ENCODE assay signal across 8 mouse cellular contexts in genomic region chr13:51208378-51209100, GRCm38 (mm10). TPM values are rescaled to one million over a fixed set of nuclear protein-coding genes. Genes with fewer than 3 reads are reported as not detected.
DNase-seq lines count a peak whose midpoint lies in the region; ATAC-seq and TF ChIP-seq lines count a peak whose summit lies in the region.

No protein-coding gene starts in this region.

- ATAC-seq in hindbrain, embryonic 14.5 days (ENCODE audit: low FRiP score) = peak; percentile 80
- peak; percentile 62 for ATAC-seq in limb, embryonic 13.5 days (ENCODE audit: low FRiP score, low read depth)

- no peaks in the 10 kb centered on the region for H3K27me3 ChIP-seq in kidney, adult 2 months (replicated peaks; ENCODE audit: control insufficient read depth, insufficient read depth, low read length)
- no peaks in the 10 kb centered on the region for H3K27me3 ChIP-seq in forebrain, embryonic 10.5 days (ENCODE audit: poor library complexity, severe bottlenecking)
- no peaks in the 10 kb centered on the region for H3K27me3 ChIP-seq in hindbrain, embryonic 14.5 days (ENCODE audit: control insufficient read depth, insufficient read depth, low read length)
- H3K27me3 ChIP-seq in limb, embryonic 13.5 days = no peaks in the 10 kb centered on the region

- H3K9me3 ChIP-seq in forebrain, embryonic 10.5 days = no peaks in the 10 kb centered on the region
- H3K9me3 ChIP-seq in hindbrain, embryonic 14.5 days (ENCODE audit: control insufficient read depth, low read length) = no peaks in the 10 kb centered on the region
- H3K9me3 ChIP-seq in limb, embryonic 13.5 days = no peaks in the 10 kb centered on the region

- no peak for TF ChIP-seq POLR2A in kidney, adult 2 months (IDR thresholded peaks at IDR 0.05; ENCODE audit: low read depth, low read length)

- no peaks in the 10 kb centered on the region for H3K36me3 ChIP-seq in kidney, adult 2 months (ENCODE audit: control insufficient read depth, insufficient read depth, low read length)
- H3K36me3 ChIP-seq in forebrain, embryonic 10.5 days (replicated peaks) = no peaks in the 10 kb centered on the region
- no peaks in the 10 kb centered on the region for H3K36me3 ChIP-seq in hindbrain, embryonic 14.5 days (replicated peaks; ENCODE audit: control insufficient read depth, insufficient read depth)
- no peaks in the 10 kb centered on the region for H3K36me3 ChIP-seq in limb, embryonic 13.5 days

- TF ChIP-seq CTCF in kidney, adult 2 months (conservative IDR thresholded peaks at IDR 0.05; ENCODE audit: insufficient read depth, insufficient read length, low read depth, low read length) = peak; percentile 37

- H3K27ac ChIP-seq in kidney, adult 2 months (ENCODE audit: insufficient read depth, low read depth, low read length) = no peak overlapping the region
- peak overlapping the region; percentile 78 for H3K27ac ChIP-seq in forebrain, embryonic 10.5 days
- H3K27ac ChIP-seq in hindbrain, embryonic 14.5 days = no peak overlapping the region
- peak overlapping the region; percentile 44; the same call in 1 of the 2 replicates for H3K27ac ChIP-seq in limb, embryonic 13.5 days

- H3K4me1 ChIP-seq in kidney, adult 2 months (ENCODE audit: control insufficient read depth, insufficient read depth, low read length) = no peaks in the 10 kb centered on the region
- H3K4me1 ChIP-seq in forebrain, embryonic 10.5 days = peaks cover 14% of the 10 kb centered on the region
- H3K4me1 ChIP-seq in hindbrain, embryonic 14.5 days (replicated peaks; ENCODE audit: control insufficient read depth, insufficient read depth, low read length) = no peaks in the 10 kb centered on the region; the same call in 1 of the 2 replicates
- H3K4me1 ChIP-seq in limb, embryonic 13.5 days = peaks cover 12% of the 10 kb centered on the region

- H3K9ac ChIP-seq in hindbrain, embryonic 14.5 days = no peak overlapping the region
- H3K9ac ChIP-seq in limb, embryonic 13.5 days = no peak overlapping the region

- no peak overlapping the region for H3K4me2 ChIP-seq in hindbrain, embryonic 14.5 days (replicated peaks)
- H3K4me2 ChIP-seq in limb, embryonic 13.5 days (replicated peaks) = no peak overlapping the region

- 68% methylated on average over 18 of the region's 18 CpGs for WGBS in kidney, adult 2 months
- WGBS in forebrain, embryonic 10.5 days = 69% methylated on average over 18 of the region's 18 CpGs
- 51% methylated on average over 18 of the region's 18 CpGs for WGBS in hindbrain, embryonic 14.5 days
- WGBS in limb, embryonic 13.5 days = 53% methylated on average over 18 of the region's 18 CpGs

- DNase-seq in kidney, adult 2 months = no peak
- no peak for DNase-seq in kidney, adult 18-20 months
- DNase-seq in forebrain, embryonic 10.5 days (ENCODE audit: extremely low spot score, low spot score) = no peak
- DNase-seq in hindbrain, embryonic 14.5 days (ENCODE audit: low spot score) = peak; percentile 44
- DNase-seq in right cerebral cortex, postnatal 14 days = peak; percentile 58
- no peak for DNase-seq in thymus, adult 18-20 months
- no peak for DNase-seq in spleen, postnatal 4 days (ENCODE audit: low spot score in 2 of 2)

- H3K4me3 ChIP-seq in kidney, adult 2 months (ENCODE audit: insufficient read depth, low read depth, low read length) = no peak overlapping the region
- H3K4me3 ChIP-seq in forebrain, embryonic 10.5 days = no peak overlapping the region
- H3K4me3 ChIP-seq in hindbrain, embryonic 14.5 days (replicated peaks; ENCODE audit: low read length) = no peak overlapping the region
- H3K4me3 ChIP-seq in limb, embryonic 13.5 days = no peak overlapping the region

RNA-seq across cellular contexts. Expression of gene Nxnl2, which starts 37.7 kb away (rescaled TPM):
- polyA plus RNA-seq in kidney, adult 2 months (2012; rRNA removed) = 0.53 and 0.69 TPM in 2 replicates
- 0.49 and 0.56 TPM in 2 replicates for polyA plus RNA-seq in forebrain, embryonic 10.5 days (2016; fragmentation: Nextera tagmentation; extraction: Ambion mirVana)
- polyA plus RNA-seq in hindbrain, embryonic 14.5 days (2014; fragmentation: Nextera tagmentation; extraction: Ambion mirVana) = 3.0 and 3.3 TPM in 2 replicates
- 10.0 and 11.3 TPM in 2 replicates for polyA plus RNA-seq in limb, embryonic 13.5 days (2015; fragmentation: Nextera tagmentation; extraction: Ambion mirVana)

Comparison
In these comparisons a context has a peak if more than half of its experiments do, and no peak if none do; other contexts are left out.
1. DNase-seq: peak in hindbrain, embryonic 14.5 days (single experiment) and right cerebral cortex, postnatal 14 days (single experiment); none in kidney, adult 2 months (single experiment), kidney, adult 18-20 months (single experiment), forebrain, embryonic 10.5 days (single experiment), thymus, adult 18-20 months (0 of 2) and spleen, postnatal 4 days (0 of 2).
2. H3K27ac ChIP-seq: peak in forebrain, embryonic 10.5 days (single experiment) and limb, embryonic 13.5 days (single experiment); none in kidney, adult 2 months (single experiment) and hindbrain, embryonic 14.5 days (single experiment).